Mouse (Mus musculus): ENCODE data around the gene Zdhhc21. TPM values are rescaled to one million over a fixed set of nuclear protein-coding genes. Genes with fewer than 3 reads are reported as not detected.

Gene Zdhhc21
- 8.2 and 11.6 TPM in 2 replicates for polyA plus RNA-seq (2012; rRNA removed)

GRCm38 (mm10) chr4:82859131-82860125, at the start of gene Zdhhc21:
TSS of gene Zdhhc21 (minus strand) at chr4:82859958.

DNA sequence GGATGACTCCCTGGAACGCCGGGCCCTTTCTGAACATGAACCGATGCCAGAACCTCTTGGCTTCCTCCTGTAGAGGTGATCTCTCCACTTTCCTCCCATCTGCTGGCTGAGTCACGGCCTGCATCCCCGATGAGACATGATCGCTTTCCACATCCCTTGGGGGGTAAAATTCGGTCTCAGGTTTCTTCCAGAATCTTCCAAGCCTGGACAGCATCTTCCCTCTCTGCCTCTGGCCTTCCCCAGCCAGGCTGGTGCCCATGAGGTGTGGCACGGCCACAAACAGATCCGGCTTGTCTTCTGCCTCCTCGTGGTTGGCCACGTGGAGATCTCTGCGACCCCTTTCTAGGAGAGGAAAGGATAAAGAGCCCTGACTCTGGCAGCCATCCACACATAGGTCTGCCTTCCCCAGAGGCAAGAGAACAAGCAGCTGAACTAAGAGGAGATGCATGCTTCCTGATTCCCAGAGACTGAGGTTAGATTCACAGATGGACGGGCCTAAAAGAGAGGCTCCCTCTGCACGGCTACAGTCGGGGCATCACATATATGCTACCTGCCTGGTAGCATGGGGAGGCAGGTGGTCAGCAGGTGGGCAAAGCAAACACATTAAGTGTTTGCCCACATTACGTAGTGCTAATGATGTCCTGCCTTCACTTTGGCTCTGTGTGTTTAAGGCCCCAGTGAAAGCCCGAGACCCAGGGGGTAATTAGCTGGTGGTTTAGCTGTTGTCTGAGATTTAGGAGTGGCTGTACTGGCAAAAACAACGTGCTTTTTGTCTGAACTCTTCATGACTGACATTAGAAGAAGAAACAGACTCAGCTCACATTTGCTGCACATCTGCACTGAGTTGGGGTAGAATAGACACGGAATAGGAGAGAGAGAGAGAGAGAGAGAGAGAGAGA, 25.1 kb upstream of the Zdhhc21 start, which contains the start of gene Cer1:
Gene Cer1, minus strand, starts transcription at position 513 of the 899 bp plus-strand sequence.

Other genes starting within 250 kb of the Zdhhc21 start
- gene Nfib, start 154.2 kb downstream of the Zdhhc21 start, polyA plus RNA-seq (2012; rRNA removed) = 17.7 and 28.0 TPM in 2 replicates
- gene Cer1, start 25.2 kb upstream of the Zdhhc21 start, polyA plus RNA-seq (2012; rRNA removed) = 0.05 and 0.19 TPM in 2 replicates
- 13.4 and 16.5 TPM in 2 replicates for gene Frem1, start 192.4 kb upstream of the Zdhhc21 start, polyA plus RNA-seq (2012; rRNA removed)

Measured in central nervous system, embryonic 11.5 days (tissue).